Mouse (Mus musculus) CH12.LX (cell line): ENCODE data around the gene Krtap29-1. TPM values are rescaled to one million over a fixed set of nuclear protein-coding genes. Genes with fewer than 3 reads are reported as not detected.
A peak's percentile ranks its signal among the peaks of the same experiment; 100 is the strongest.

Source experiments
- DNase-seq: peaks from one replicate; pipeline ENCODE4 v3.0.0-alpha.2; 2013; ENCODE audit errors: extremely low read depth
- H3K27ac ChIP-seq: 2 replicates; pipeline ENCODE4 v1.5.1; 2012; ENCODE audit warnings: low read depth, mild to moderate bottlenecking, control low read depth, moderate library complexity; ENCODE audit not compliant: insufficient read depth
- H3K27me3 ChIP-seq: replicated peaks from 2 replicates; pipeline ENCODE3; 2012; ENCODE audit warnings: inconsistent platforms
- H3K36me3 ChIP-seq, 2 experiments: replicated peaks in 1 of 2; 2 replicates each; pipeline versions ENCODE3 to v1.6.1; 2012; ENCODE audit warnings: inconsistent platforms in 1 of 2, low read length in 1 of 2, mild to moderate bottlenecking in 1 of 2, mixed read lengths in 1 of 2, moderate library complexity in 1 of 2; ENCODE audit not compliant: control insufficient read depth in 1 of 2, insufficient read depth in 1 of 2
- H3K4me1 ChIP-seq, 2 experiments: 2 replicates each; pipeline ENCODE4 v1.6.1; 2012; ENCODE audit warnings: inconsistent platforms in 1 of 2, moderate library complexity in 1 of 2; ENCODE audit not compliant: insufficient read depth in 2 of 2, control insufficient read depth in 1 of 2
- H3K4me2 ChIP-seq: 2 replicates; pipeline ENCODE4 v1.6.1; 2012; ENCODE audit warnings: low read depth, mild to moderate bottlenecking, control low read depth; ENCODE audit not compliant: poor library complexity, insufficient read depth, severe bottlenecking
- H3K4me3 ChIP-seq, 3 experiments: fragments of 150-350 bp in 1 of 3; sonication (generic) in 1 of 3; replicated peaks in 1 of 3; 2 replicates each; pipeline versions ENCODE3 to v1.5.1; 2011 to 2012; ENCODE audit warnings: low read depth in 2 of 3, low read length in 2 of 3, mild to moderate bottlenecking in 2 of 3, moderate library complexity in 2 of 3, control low read depth in 1 of 3, improper control_type of control experiment in 1 of 3, inconsistent platforms in 1 of 3, mixed read lengths in 1 of 3; ENCODE audit not compliant: poor library complexity in 1 of 3
- H3K79me2 ChIP-seq: replicated peaks from 2 replicates; pipeline ENCODE4 v1.6.1; 2012; ENCODE audit warnings: mild to moderate bottlenecking, moderate library complexity; ENCODE audit not compliant: control insufficient read depth, poor library complexity, insufficient read depth, severe bottlenecking; ENCODE audit errors: extremely low read depth
- H3K9ac ChIP-seq: 2 replicates; pipeline ENCODE4 v1.6.1; 2012; ENCODE audit warnings: low read depth, mild to moderate bottlenecking, control low read depth, moderate library complexity; ENCODE audit not compliant: insufficient read depth
- H3K9me3 ChIP-seq: replicated peaks from 2 replicates; pipeline ENCODE3; 2012; ENCODE audit warnings: low read length, inconsistent platforms, mixed read lengths
- CHD2 ChIP-seq: IDR thresholded peaks from 2 replicates; pipeline ENCODE4 v1.6.1; 2011; ENCODE audit warnings: low read length, improper control_type of control experiment
- CTCF ChIP-seq, 2 experiments: IDR thresholded peaks in 1 of 2; conservative IDR thresholded peaks in 1 of 2; 2 replicates each; pipeline ENCODE4 v1.5.1; 2011 to 2012; ENCODE audit warnings: low read depth in 2 of 2, low read length in 2 of 2, improper control_type of control experiment in 1 of 2, inconsistent platforms in 1 of 2, mild to moderate bottlenecking in 1 of 2, moderate library complexity in 1 of 2
- ELF1 ChIP-seq: IDR thresholded peaks from 2 replicates; pipeline ENCODE4 v1.6.1; 2014; ENCODE audit warnings: low read depth, mild to moderate bottlenecking, inconsistent platforms, low read length, improper control_type of control experiment
- ETS1 ChIP-seq: conservative IDR thresholded peaks from 2 replicates; pipeline ENCODE4 v1.6.1; 2012; ENCODE audit warnings: low read depth, mild to moderate bottlenecking, inconsistent platforms, low read length, improper control_type of control experiment, moderate library complexity
- GABPA ChIP-seq: IDR thresholded peaks from 2 replicates; pipeline ENCODE4 v1.6.1; 2012; ENCODE audit warnings: low read depth, low read length, improper control_type of control experiment, inconsistent platforms; ENCODE audit not compliant: insufficient replicate concordance
- HCFC1 ChIP-seq: IDR thresholded peaks from 2 replicates; pipeline ENCODE4 v1.6.1; 2012; ENCODE audit warnings: low read depth, mild to moderate bottlenecking, inconsistent platforms, low read length, improper control_type of control experiment
- IRF4 ChIP-seq: IDR thresholded peaks from 2 replicates; pipeline ENCODE4 v1.6.1; 2014; ENCODE audit warnings: low read depth, mild to moderate bottlenecking, inconsistent platforms, low read length, improper control_type of control experiment
- JUND ChIP-seq: conservative IDR thresholded peaks from 2 replicates; pipeline ENCODE4 v1.6.1; 2011; ENCODE audit warnings: low read depth, low read length, improper control_type of control experiment
- MAFK ChIP-seq: IDR thresholded peaks from 2 replicates; pipeline ENCODE4 v1.6.1; 2011; ENCODE audit warnings: low read length, improper control_type of control experiment; ENCODE audit not compliant: insufficient replicate concordance
- MAX ChIP-seq: IDR thresholded peaks from 2 replicates; pipeline ENCODE4 v1.6.1; 2011; ENCODE audit warnings: low read length, improper control_type of control experiment
- MEF2A ChIP-seq: IDR thresholded peaks from 2 replicates; pipeline ENCODE4 v1.6.1; 2014; ENCODE audit warnings: low read depth, mild to moderate bottlenecking, inconsistent platforms, low read length, improper control_type of control experiment, borderline replicate concordance
- MXI1 ChIP-seq: IDR thresholded peaks from 2 replicates; pipeline ENCODE4 v1.6.1; 2011; ENCODE audit warnings: mild to moderate bottlenecking, low read depth, low read length, improper control_type of control experiment
- MYC ChIP-seq: IDR thresholded peaks from 2 replicates; pipeline ENCODE4 v1.6.1; 2011; ENCODE audit warnings: low read depth, mild to moderate bottlenecking, improper control_type of control experiment, low read length
- NELFE ChIP-seq: IDR thresholded peaks from 2 replicates; pipeline ENCODE4 v1.6.1; 2011; ENCODE audit warnings: low read depth, low read length, improper control_type of control experiment
- PAX5 ChIP-seq: IDR thresholded peaks from 2 replicates; pipeline ENCODE4 v1.6.1; 2012; ENCODE audit warnings: low read length, inconsistent platforms, mixed read lengths
- POLR2AphosphoS2 ChIP-seq: IDR thresholded peaks from 2 replicates; pipeline ENCODE4 v1.6.1; 2011; ENCODE audit warnings: low read depth, low read length, improper control_type of control experiment
- RCOR1 ChIP-seq: conservative IDR thresholded peaks from 2 replicates; pipeline ENCODE4 v1.6.1; 2012; ENCODE audit warnings: low read depth, mild to moderate bottlenecking, inconsistent platforms, low read length, improper control_type of control experiment
- SIN3A ChIP-seq: IDR thresholded peaks from 2 replicates; pipeline ENCODE4 v1.6.1; 2012; ENCODE audit warnings: low read length, improper control_type of control experiment, inconsistent platforms
- SMC3 ChIP-seq: IDR thresholded peaks from 2 replicates; pipeline ENCODE4 v1.6.1; 2011; ENCODE audit warnings: low read depth, low read length, improper control_type of control experiment
- TCF12 ChIP-seq: IDR thresholded peaks from 2 replicates; pipeline ENCODE4 v1.6.1; 2014; ENCODE audit warnings: low read depth, mild to moderate bottlenecking, inconsistent platforms, low read length, improper control_type of control experiment
- UBTF ChIP-seq: IDR thresholded peaks from 2 replicates; pipeline ENCODE4 v1.6.1; 2012; ENCODE audit warnings: low read depth, mild to moderate bottlenecking, inconsistent platforms, low read length, improper control_type of control experiment, moderate library complexity
- USF2 ChIP-seq: conservative IDR thresholded peaks from 2 replicates; pipeline ENCODE4 v1.6.1; 2011; ENCODE audit warnings: low read depth, low read length, improper control_type of control experiment
- ZC3H11A ChIP-seq: IDR thresholded peaks from 2 replicates; pipeline ENCODE4 v1.6.1; 2012; ENCODE audit warnings: low read depth, mild to moderate bottlenecking, inconsistent platforms, low read length, improper control_type of control experiment
- ZMIZ1 ChIP-seq: IDR thresholded peaks from 2 replicates; pipeline ENCODE4 v1.6.1; 2012; ENCODE audit warnings: low read depth, mild to moderate bottlenecking, inconsistent platforms, low read length, improper control_type of control experiment
- dilution Hi-C: fragments of 300-500 bp; cut with MboI; formaldehyde crosslinking; loops from 2 replicates; pipeline ENCODE4 v1.14.3; 2020; ENCODE audit warnings: low sequenced_read_pairs; ENCODE audit not compliant: extremely low pct_unique_long_range_greater_than_20kb, extremely low pct_ligation_motif_present
- in situ Hi-C: fragments of 300-500 bp; cut with MboI; formaldehyde crosslinking; loops from 3 replicates; pipeline ENCODE4 v1.14.3; 2019; ENCODE audit warnings: low sequenced_read_pairs, low pct_ligation_motif_present, low pct_unique_long_range_greater_than_20kb, mixed read lengths
- polyA plus RNA-seq: library from polyadenylated mRNA; unstranded; fragments of >175 nt; gene quantifications from 2 replicates; pipeline ENCODE4 v1.2.1, GENCODE M21; 2012; ENCODE audit warnings: low read depth; ENCODE audit not compliant: insufficient read length
- total RNA-seq, 2 experiments: library from RNA; depleted of rRNA; stranded (reverse); fragments of 300-350 nt in 1 of 2; fragments of >200 nt in 1 of 2; gene quantifications; 2 replicates each; pipeline ENCODE4 v1.2.3; 2012 to 2014

Krtap29-1 gene
- total and polyA plus RNA-seq, 3 experiments: not detected

GRCm38 (mm10) chr11:99986180-99986647 is 7.4 kb upstream of the Krtap29-1 start, which contains the start of gene Krtap16-1:
Krtap16-1 (minus strand) TSS chr11:99986597.
- in situ Hi-C loops (no loop called here), dilution Hi-C loops (no loop called here)
- H3K4me2 ChIP-seq: no peak within 1 kb of the TSS

GRCm38 (mm10) chr11:99985291-99986092 is 6.6 kb upstream of the Krtap29-1 start:
- Histone ChIP-seq H3K36me3 (no peaks in the 10 kb centered on the region), H3K9me3 (no peaks in the 10 kb centered on the region), H3K79me2 (no peaks in the 10 kb centered on the region), H3K4me3 (no peak overlapping the region), H3K27me3 (peaks cover 80% of the 10 kb centered on the region), H3K4me2 (no peak overlapping the region), H3K4me1 (peaks cover 12 to 21% of the 10 kb centered on the region in 2 experiments)
- in situ Hi-C loops: no loop called here
- dilution Hi-C loops: no loop called here
- no peak for TF ChIP-seq POLR2AphosphoS2
- no peak for TF ChIP-seq RCOR1
- no peak for TF ChIP-seq MAX
- no peak for TF ChIP-seq ZC3H11A
- no peak for TF ChIP-seq PAX5
- TF ChIP-seq, all 38 proteins: peak for 0
- Histone ChIP-seq H3K9ac (no peak overlapping the region), H3K27ac (no peak overlapping the region)
- no peak for DNase-seq

More at GRCm38 (mm10) chr11:99986180-99986647, 7.4 kb upstream of the Krtap29-1 start, which contains the start of gene Krtap16-1:
- H3K79me2 ChIP-seq: no peaks in the 10 kb centered on the region
- H3K36me3 ChIP-seq: no peaks in the 10 kb centered on the region
- no peak for DNase-seq
- peaks cover 12 to 18% of the 10 kb centered on the region in 2 experiments for H3K4me1 ChIP-seq
- no peak for TF ChIP-seq ETS1
- no peak for TF ChIP-seq CTCF (conservative IDR thresholded peaks at IDR 0.05 in 1 of 2, IDR thresholded peaks at IDR 0.05 in 1 of 2; ENCODE audit: low read depth in 2 of 2, low read length in 2 of 2)
- TF ChIP-seq, all 38 proteins: peak for 0
- H3K4me3 ChIP-seq: no peak within 1 kb of the TSS
- H3K9ac ChIP-seq: no peak within 1 kb of the TSS
- no peak within 1 kb of the TSS for H3K27ac ChIP-seq
- peaks cover 79% of the 10 kb centered on the region for H3K27me3 ChIP-seq
- H3K9me3 ChIP-seq: no peaks in the 10 kb centered on the region

- dilution Hi-C loops: no loop called here
- peak; percentile 47 for DNase-seq
- H3K4me2 ChIP-seq: no peak overlapping the region
- H3K4me1 ChIP-seq: peaks cover 12 to 16% of the 10 kb centered on the region in 2 experiments
- no peaks in the 10 kb centered on the region for H3K36me3 ChIP-seq
- no peak overlapping the region for H3K9ac ChIP-seq
- peaks cover 85% of the 10 kb centered on the region for H3K27me3 ChIP-seq
- no peak overlapping the region for H3K27ac ChIP-seq
- H3K79me2 ChIP-seq: no peaks in the 10 kb centered on the region
- in situ Hi-C loops: no loop called here
- no peaks in the 10 kb centered on the region for H3K9me3 ChIP-seq
- H3K4me3 ChIP-seq: no peak overlapping the region
- no peak for TF ChIP-seq MXI1
- TF ChIP-seq JUND: no peak
- TF ChIP-seq CHD2: no peak
- TF ChIP-seq IRF4: peak; percentile 63; the same call in 1 of the 2 replicates
- TF ChIP-seq SIN3A: no peak
- no peak for TF ChIP-seq GABPA
- no peak for TF ChIP-seq MYC
- TF ChIP-seq MEF2A: peak; percentile 15; the same call in 1 of the 2 replicates
- TF ChIP-seq MAFK: no peak
- no peak for TF ChIP-seq NELFE
- no peak for TF ChIP-seq ELF1
- TF ChIP-seq CTCF (conservative IDR thresholded peaks at IDR 0.05 in 1 of 2, IDR thresholded peaks at IDR 0.05 in 1 of 2; ENCODE audit: low read depth in 2 of 2, low read length in 2 of 2): peak in 1 of 2 experiments; percentile 13; a peak in 1 of 4 replicates
- TF ChIP-seq TCF12: peak; percentile 21; the same call in 1 of the 2 replicates
- no peak for TF ChIP-seq USF2
- no peak for TF ChIP-seq ZC3H11A
- TF ChIP-seq SMC3: no peak
- no peak for TF ChIP-seq ZMIZ1
- no peak for TF ChIP-seq UBTF
- TF ChIP-seq HCFC1: no peak
Measured at GRCm38 (mm10) chr11:99983442-99983841, 4.6 kb upstream of the Krtap29-1 start.
